Mouse (Mus musculus) myocyte (in vitro differentiated cells): ENCODE results near the gene Kntc1. TPM values are rescaled to one million over a fixed set of nuclear protein-coding genes. Genes with fewer than 3 reads are reported as not detected.

Experiments used
- H3K27me3 ChIP-seq: one replicate; pipeline ENCODE4 v1.6.1; 2011; ENCODE audit not compliant: control insufficient read depth, insufficient read depth, insufficient read length
- H3K36me3 ChIP-seq: one replicate; pipeline ENCODE4 v1.6.1; 2011; ENCODE audit not compliant: control insufficient read depth, insufficient read depth
- H3K4me2 ChIP-seq: one replicate; pipeline ENCODE4 v1.6.1; 2011; ENCODE audit warnings: low read depth, control low read depth
- H3K4me3 ChIP-seq: one replicate; pipeline ENCODE4 v1.5.1; 2011; ENCODE audit warnings: mild to moderate bottlenecking, control low read depth, moderate library complexity
- H3K79me2 ChIP-seq: one replicate; pipeline ENCODE4 v1.6.1; 2011; ENCODE audit not compliant: control insufficient read depth, insufficient read depth
- H3ac ChIP-seq: one replicate; pipeline ENCODE4 v1.6.1; 2011; ENCODE audit not compliant: control insufficient read depth, insufficient read length
- CEBPB ChIP-seq: IDR thresholded peaks from 2 replicates; pipeline ENCODE4 v1.6.1; 2011; ENCODE audit warnings: mild to moderate bottlenecking, moderate library complexity; ENCODE audit not compliant: poor library complexity, insufficient read depth, severe bottlenecking
- E2F4 ChIP-seq: IDR thresholded peaks from one replicate; pipeline ENCODE4 v1.6.1; 2011; ENCODE audit warnings: mild to moderate bottlenecking, control low read depth, moderate library complexity; ENCODE audit not compliant: insufficient read depth
- MAX ChIP-seq: IDR thresholded peaks from one replicate; pipeline ENCODE4 v1.6.1; 2011; ENCODE audit warnings: low read depth, mild to moderate bottlenecking, control low read depth
- MYOD1 ChIP-seq, 3 experiments: IDR thresholded peaks; one replicate each; pipeline ENCODE4 v1.6.1; 2011; ENCODE audit warnings: control low read depth in 2 of 3, low read depth in 2 of 3, mild to moderate bottlenecking in 2 of 3, moderate library complexity in 1 of 3; ENCODE audit not compliant: insufficient read length in 2 of 3, control insufficient read depth in 1 of 3
- MYOG ChIP-seq, 3 experiments: IDR thresholded peaks; one replicate each; pipeline ENCODE4 v1.6.1; 2011; ENCODE audit warnings: control low read depth in 2 of 3, low read depth in 2 of 3, mild to moderate bottlenecking in 2 of 3; ENCODE audit not compliant: insufficient read length in 2 of 3, control insufficient read depth in 1 of 3, insufficient read depth in 1 of 3
- POLR2A ChIP-seq: IDR thresholded peaks from one replicate; pipeline ENCODE4 v1.6.1; 2011; ENCODE audit warnings: low read depth, mild to moderate bottlenecking, control low read depth, moderate library complexity; ENCODE audit not compliant: insufficient read length
- POLR2AphosphoS2 ChIP-seq: IDR thresholded peaks from one replicate; pipeline ENCODE4 v1.6.1; 2011; ENCODE audit warnings: low read depth, control low read depth; ENCODE audit not compliant: insufficient read length
- REST ChIP-seq: IDR thresholded peaks from one replicate; pipeline ENCODE4 v1.6.1; 2011; ENCODE audit warnings: mild to moderate bottlenecking, control low read depth, moderate library complexity; ENCODE audit not compliant: insufficient read depth, insufficient read length
- SRF ChIP-seq: IDR thresholded peaks from one replicate; pipeline ENCODE4 v1.6.1; 2011; ENCODE audit warnings: low read depth; ENCODE audit not compliant: control insufficient read depth, insufficient read length
- TCF12 ChIP-seq: IDR thresholded peaks from one replicate; pipeline ENCODE4 v1.6.1; 2011; ENCODE audit warnings: mild to moderate bottlenecking, control low read depth; ENCODE audit not compliant: poor library complexity, insufficient read depth, severe bottlenecking
- TCF3 ChIP-seq: IDR thresholded peaks from one replicate; pipeline ENCODE4 v1.6.1; 2011; ENCODE audit warnings: low read depth, control low read depth; ENCODE audit not compliant: insufficient read length
- USF1 ChIP-seq: IDR thresholded peaks from one replicate; pipeline ENCODE4 v1.6.1; 2011; ENCODE audit warnings: low read depth, mild to moderate bottlenecking, control low read depth, moderate library complexity
- polyA plus RNA-seq: library from polyadenylated mRNA; unstranded; fragments of >200 nt; fragmentation: generic; extraction: Trizol; gene quantifications from one replicate; pipeline ENCODE4 v1.2.1, GENCODE M21; 2012; ENCODE audit warnings: missing spikeins

Gene Kntc1
- polyA plus RNA-seq, 1 experiment = 6.5 TPM

DNA sequence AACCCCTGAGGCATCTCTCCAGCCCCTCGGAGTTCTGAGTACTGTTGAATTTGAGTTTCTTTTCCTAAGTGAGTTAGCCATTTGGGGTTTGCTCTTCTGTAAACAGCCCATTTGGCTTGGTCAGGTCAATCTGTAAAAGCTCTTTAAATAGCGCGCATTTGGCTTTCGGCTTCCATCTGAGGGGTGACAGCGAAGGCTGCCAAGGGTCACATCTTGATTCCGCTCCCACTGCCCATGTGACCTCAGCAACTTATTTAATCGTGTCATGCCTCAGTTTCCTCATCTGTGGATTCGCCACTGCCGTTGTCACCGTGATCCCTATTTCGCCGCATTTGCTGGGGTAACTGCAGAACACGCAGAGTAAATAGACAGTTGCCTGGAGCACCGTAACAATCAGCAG lies 94.8 kb downstream of the Kntc1 start:
- H3K36me3 ChIP-seq = no peaks in the 10 kb centered on the region
- no peaks in the 10 kb centered on the region for H3K27me3 ChIP-seq
- H3K79me2 ChIP-seq = no peaks in the 10 kb centered on the region
- H3ac ChIP-seq = no peak overlapping the region
- H3K4me2 ChIP-seq = no peak overlapping the region
- no peak for TF ChIP-seq MYOD1 (IDR thresholded peaks at IDR 0.05; ENCODE audit: control insufficient read depth in 1 of 3, insufficient read length in 2 of 3, low read depth in 2 of 3)
- TF ChIP-seq POLR2A = no peak
- TF ChIP-seq E2F4 = no peak
- TF ChIP-seq TCF12 = no peak
- no peak for TF ChIP-seq MYOG (IDR thresholded peaks at IDR 0.05; ENCODE audit: control insufficient read depth in 1 of 3, insufficient read depth in 1 of 3, insufficient read length in 2 of 3, low read depth in 2 of 3)
- no peak for TF ChIP-seq SRF
- TF ChIP-seq CEBPB = no peak
- no peak for TF ChIP-seq USF1
- TF ChIP-seq POLR2AphosphoS2 = no peak
- TF ChIP-seq MAX = no peak
- TF ChIP-seq REST = no peak
- TF ChIP-seq TCF3 = no peak
- no peak overlapping the region for H3K4me3 ChIP-seq

DNA sequence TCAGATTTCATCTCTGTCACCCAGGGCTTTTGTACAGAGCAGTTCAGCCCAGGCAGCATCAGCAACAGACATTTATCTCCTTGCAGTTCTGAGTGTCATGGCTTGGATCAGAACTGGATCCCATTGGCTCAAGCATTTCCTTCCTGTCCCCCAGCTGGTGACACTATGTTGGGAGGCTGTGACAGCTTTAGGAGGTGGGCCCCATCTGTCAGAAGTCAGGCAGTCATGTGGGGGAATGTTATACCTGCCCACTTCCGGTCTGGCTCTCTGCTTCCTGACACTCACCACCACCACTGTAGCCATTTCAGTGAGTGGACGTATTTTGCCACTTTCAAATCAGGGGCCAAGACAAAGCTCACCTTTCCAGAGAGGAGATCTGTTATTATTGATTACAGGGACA lies 101.9 kb downstream of the Kntc1 start:
- no peak for TF ChIP-seq MYOD1 (IDR thresholded peaks at IDR 0.05; ENCODE audit: control insufficient read depth in 1 of 3, insufficient read length in 2 of 3, low read depth in 2 of 3)
- TF ChIP-seq REST = no peak
- no peak for TF ChIP-seq POLR2AphosphoS2
- TF ChIP-seq E2F4 = no peak
- TF ChIP-seq SRF = no peak
- TF ChIP-seq MAX = no peak
- no peak for TF ChIP-seq TCF3
- no peak for TF ChIP-seq USF1
- TF ChIP-seq TCF12 = no peak
- no peak for TF ChIP-seq POLR2A
- no peaks in the 10 kb centered on the region for H3K79me2 ChIP-seq
- no peaks in the 10 kb centered on the region for H3K27me3 ChIP-seq
- no peak overlapping the region for H3K4me2 ChIP-seq
- no peaks in the 10 kb centered on the region for H3K36me3 ChIP-seq
- H3K4me3 ChIP-seq = no peak overlapping the region
- H3ac ChIP-seq = no peak overlapping the region

DNA sequence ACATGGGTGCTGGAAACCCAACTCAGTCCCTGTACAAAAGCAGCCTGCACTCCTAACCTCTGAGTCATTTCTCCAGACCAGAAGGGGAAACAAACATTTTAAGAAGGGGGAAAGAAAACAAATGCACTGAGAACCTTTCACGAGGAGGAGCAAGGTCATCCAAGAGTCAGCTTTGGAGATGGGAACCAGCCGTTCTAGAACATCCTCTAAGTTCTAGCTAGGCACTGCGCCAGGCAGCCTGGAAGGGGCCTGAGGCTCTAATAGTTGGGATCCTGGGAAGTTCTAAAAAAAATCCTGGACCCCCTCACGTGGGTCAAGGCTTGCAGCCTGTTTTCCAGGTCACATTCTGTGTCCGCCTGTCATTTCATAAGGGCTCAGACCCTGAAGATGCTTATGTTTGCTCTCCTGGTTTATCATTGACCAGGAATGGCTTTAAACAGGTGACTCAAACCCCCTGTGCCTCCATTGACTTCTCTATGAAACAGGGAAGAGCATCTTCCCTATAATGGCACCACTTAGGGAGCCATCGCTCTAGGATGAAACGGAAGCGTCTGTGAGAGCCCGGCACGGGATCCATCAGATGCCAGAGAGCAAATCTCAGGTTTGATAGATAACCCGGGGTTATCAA lies 104.5 kb downstream of the Kntc1 start:
- Histone ChIP-seq H3K4me3 (no peak overlapping the region), H3ac (no peak overlapping the region), H3K4me2 (no peak overlapping the region), H3K27me3 (no peaks in the 10 kb centered on the region), H3K79me2 (no peaks in the 10 kb centered on the region), H3K36me3 (no peaks in the 10 kb centered on the region)
- TF ChIP-seq REST (no peak), CEBPB (no peak), E2F4 (no peak), MYOG (IDR thresholded peaks at IDR 0.05; ENCODE audit: control insufficient read depth in 1 of 3, insufficient read depth in 1 of 3, insufficient read length in 2 of 3, low read depth in 2 of 3) (no peak), USF1 (no peak), MYOD1 (IDR thresholded peaks at IDR 0.05; ENCODE audit: control insufficient read depth in 1 of 3, insufficient read length in 2 of 3, low read depth in 2 of 3) (no peak), MAX (no peak), SRF (no peak), POLR2A (no peak), TCF3 (no peak), TCF12 (no peak), POLR2AphosphoS2 (no peak)

DNA sequence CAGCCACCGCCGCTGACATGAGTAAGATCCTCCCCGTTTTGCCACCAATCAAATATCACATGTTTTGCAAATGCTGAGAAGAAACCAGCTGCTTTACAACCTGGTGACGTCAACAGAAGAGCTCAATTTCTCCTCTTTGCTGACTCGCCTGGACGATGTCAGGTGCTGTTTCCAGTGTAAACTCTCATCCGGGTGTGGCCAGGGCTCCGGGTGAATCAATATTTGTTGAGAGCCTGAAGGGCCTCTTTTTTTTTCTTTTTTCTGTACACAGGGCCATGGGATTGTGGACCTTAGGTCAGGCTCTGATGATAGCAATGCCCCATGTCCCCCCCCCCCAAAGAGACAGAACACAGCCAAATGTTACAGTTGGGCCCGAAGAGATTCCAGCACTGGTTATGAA lies 105.0 kb downstream of the Kntc1 start:
- H3K79me2 ChIP-seq = no peaks in the 10 kb centered on the region
- no peak overlapping the region for H3ac ChIP-seq
- TF ChIP-seq MAX (no peak), MYOD1 (IDR thresholded peaks at IDR 0.05; ENCODE audit: control insufficient read depth in 1 of 3, insufficient read length in 2 of 3, low read depth in 2 of 3) (no peak), POLR2AphosphoS2 (no peak), CEBPB (no peak), TCF3 (no peak), USF1 (no peak), TCF12 (no peak), SRF (no peak), REST (no peak), MYOG (IDR thresholded peaks at IDR 0.05; ENCODE audit: control insufficient read depth in 1 of 3, insufficient read depth in 1 of 3, insufficient read length in 2 of 3, low read depth in 2 of 3) (no peak), POLR2A (no peak), E2F4 (no peak)
- H3K4me3 ChIP-seq = no peak overlapping the region
- no peaks in the 10 kb centered on the region for H3K36me3 ChIP-seq
- H3K4me2 ChIP-seq = no peak overlapping the region
- no peaks in the 10 kb centered on the region for H3K27me3 ChIP-seq
